Mouse (Mus musculus) cerebellum, postnatal 10 days (tissue): ENCODE data around the gene Chst8.
A peak's percentile ranks its signal among the peaks of the same experiment; 100 is the strongest.

ENCODE experiments used
- DNase-seq, 2 experiments: peaks; one replicate each; pipeline ENCODE4 v3.0.0; 2021; ENCODE audit warnings: mixed read lengths in 2 of 2

Gene Chst8

GRCm38 (mm10) chr7:34749753-34750152 is 62.8 kb downstream of the Chst8 start:
- DNase-seq: peak; percentile 57 to 64

- DNase-seq: no peak
Measured at GRCm38 (mm10) chr7:34748501-34748900, 64.0 kb downstream of the Chst8 start.

DNA sequence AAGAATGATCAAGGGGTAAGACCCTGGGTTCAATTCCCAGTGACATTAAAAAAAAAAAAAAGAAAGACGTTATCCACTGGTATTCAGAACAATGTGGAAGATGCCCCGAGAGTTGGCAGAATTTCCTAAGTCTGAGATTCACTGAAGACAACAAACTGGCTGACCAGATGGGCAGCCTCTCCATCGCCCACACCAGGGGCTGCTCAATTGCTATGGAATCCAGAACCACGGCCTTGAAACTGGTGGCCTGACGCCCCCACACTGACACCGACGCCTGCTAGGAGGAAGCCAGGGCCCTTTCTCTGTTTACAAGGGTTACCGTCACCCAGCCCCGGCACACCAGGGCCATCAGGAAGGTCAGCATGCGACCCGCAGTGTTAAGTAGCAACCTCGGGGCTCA is 64.8 kb downstream of the Chst8 start:
- no peak for DNase-seq

GRCm38 (mm10) chr7:34746586-34746985 is 65.9 kb downstream of the Chst8 start:
- no peak for DNase-seq

DNA sequence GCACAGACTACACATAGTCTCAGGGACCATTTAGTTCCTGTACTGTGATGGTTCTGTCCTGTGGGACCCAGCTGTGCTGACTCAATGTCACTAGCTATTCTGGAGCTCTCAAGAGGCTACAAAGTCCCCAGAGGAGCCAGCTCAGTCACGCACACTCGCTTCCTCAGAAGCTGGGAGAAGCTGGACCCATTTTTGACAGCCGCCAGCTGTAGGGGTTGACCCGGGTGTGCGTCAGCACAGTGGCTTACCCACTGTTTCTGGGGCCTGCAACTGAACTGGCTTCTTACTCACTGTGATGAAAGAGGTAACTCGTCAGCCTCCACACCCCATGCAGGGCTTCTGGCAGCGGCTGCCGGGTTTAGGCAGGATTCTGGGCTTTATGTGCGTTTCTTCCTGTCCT is 66.3 kb downstream of the Chst8 start:
- DNase-seq: peak; percentile 39 to 52

- DNase-seq: no peak
Measured at GRCm38 (mm10) chr7:34745426-34745825, 67.1 kb downstream of the Chst8 start.

DNA sequence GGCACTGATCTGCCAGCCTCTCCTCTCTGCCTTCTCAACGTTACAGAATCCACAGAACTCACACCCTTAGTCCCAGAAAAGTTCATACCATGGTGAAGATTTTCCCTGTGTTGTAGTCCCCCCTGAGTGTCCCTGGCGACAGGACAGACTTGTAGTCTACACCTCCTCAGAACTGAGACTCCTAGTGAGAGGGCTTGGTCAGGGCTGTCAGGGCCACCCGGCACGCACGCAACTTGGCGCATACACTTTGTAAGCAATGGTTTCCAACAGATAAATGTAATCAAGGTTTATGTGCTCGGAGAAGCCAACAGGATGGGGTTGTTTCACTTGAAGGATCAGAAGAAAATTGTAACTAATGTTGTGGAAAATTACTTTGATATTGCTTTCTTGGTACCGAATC is 67.5 kb downstream of the Chst8 start:
- no peak for DNase-seq

DNA sequence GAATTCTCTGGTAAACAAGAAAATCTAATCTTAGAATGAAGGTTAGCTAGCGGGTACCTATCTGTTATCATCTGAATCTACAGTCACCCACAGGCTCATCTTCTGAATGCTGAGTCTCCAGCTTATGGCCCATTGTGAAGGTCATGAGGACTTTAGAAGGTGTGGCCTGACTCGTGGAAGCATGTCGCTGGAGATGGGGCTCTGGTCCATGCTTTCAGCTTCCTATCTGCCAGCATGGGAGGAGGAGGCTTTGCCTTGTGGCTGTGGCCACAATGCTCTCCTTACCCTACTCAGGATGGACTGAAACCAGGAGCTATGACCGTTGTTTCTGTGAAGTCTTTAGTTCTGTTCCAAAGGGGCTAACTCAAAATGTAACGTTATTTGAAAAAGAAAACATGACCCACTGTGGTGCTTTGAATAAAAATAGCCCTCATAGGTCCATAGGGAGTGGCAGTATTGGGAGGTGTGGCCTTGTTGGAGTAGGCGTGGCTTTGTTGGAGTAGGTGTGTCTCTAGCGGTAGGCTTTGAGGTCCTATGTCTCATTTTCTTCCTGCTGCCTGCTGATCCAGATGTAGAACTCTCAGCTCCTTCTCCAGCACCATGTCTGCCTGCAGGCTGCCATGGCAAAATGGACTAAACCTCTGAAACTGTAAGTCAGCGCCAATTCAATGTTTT is 69.0 kb downstream of the Chst8 start:
- DNase-seq: no peak

DNA sequence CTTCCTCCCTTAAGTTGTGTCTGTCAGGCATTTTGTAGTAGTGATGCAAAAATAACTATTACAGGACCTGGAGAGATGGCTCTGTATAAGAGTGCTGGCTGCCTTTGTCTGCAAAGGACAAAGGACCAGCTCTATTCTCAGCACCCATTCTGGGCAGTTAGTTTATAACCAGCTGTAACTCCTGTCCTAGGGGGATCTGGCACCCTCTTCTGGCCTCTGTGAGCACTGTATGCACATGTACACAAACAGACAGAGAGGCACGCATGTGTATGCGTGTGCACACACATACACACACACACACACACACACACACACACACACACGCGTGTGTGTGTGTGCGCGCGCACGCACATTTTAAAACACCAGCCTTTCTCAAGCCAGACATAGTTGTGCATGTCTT is 73.1 kb downstream of the Chst8 start:
- DNase-seq: no peak

DNA sequence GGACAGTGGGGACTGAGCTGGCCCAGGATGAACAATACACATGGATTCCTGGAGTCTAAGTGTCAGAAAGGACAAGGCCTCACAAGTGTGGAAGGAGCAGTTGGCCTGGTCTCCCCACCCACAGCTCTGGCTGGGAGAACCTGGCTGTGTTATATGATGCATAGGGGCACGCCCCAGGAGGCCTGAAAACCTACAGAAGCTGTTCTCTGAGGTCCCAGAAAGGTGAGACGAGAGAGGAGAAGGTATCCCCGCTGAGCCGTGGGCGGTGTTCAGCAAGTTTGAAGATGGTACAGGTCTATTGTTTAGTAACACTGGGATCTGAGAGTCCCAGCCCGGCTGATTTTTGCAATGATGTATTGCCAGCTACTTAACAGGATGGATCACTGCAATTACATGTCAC is 75.3 kb downstream of the Chst8 start:
- no peak for DNase-seq

GRCm38 (mm10) chr7:34734348-34734747 is 78.2 kb downstream of the Chst8 start:
- peak; percentile 36 to 38 for DNase-seq

DNA sequence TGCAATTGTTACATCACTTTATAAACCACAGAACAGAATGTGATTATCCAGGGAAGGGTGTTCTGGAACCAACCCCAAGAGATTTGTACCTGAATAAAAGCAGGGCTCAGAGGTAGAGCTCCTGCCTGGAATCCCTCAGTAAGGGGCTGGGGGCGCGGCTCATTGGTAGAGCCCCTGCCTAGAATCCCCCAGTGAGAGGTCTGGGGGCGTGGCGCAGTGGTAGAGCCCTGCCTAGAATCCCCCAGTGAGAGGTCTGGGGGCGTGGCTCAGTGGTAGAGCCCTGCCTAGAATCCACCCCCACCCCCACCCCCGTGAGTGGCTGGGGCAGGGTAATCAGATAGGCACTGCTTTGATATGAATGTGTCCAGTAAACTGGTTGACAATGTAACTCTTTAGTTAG is 83.6 kb downstream of the Chst8 start:
- DNase-seq: no peak

- no peak for DNase-seq
Measured at GRCm38 (mm10) chr7:34725206-34725605, 87.3 kb downstream of the Chst8 start.

GRCm38 (mm10) chr7:34722551-34723230 is 89.8 kb downstream of the Chst8 start:
- no peak for DNase-seq

DNA sequence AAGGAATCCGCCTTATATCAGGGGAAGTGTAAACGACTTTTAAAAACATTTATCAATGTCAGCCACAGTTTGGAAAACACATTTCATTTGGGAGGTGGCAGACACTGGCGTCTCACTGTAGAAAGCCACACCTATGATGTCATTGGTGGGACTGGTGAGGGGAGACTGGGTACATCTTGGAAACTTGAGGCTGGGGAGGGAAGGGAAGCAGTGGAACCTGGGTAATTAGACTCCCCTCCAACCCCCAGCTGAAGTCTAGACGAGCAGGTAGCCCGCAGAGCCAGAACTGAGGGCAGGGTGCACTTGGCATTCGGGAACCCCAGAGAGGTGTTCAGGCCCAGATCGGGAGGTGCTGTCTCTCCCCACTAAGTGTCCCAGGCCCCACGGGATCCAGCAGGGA is 90.4 kb downstream of the Chst8 start:
- no peak for DNase-seq

DNA sequence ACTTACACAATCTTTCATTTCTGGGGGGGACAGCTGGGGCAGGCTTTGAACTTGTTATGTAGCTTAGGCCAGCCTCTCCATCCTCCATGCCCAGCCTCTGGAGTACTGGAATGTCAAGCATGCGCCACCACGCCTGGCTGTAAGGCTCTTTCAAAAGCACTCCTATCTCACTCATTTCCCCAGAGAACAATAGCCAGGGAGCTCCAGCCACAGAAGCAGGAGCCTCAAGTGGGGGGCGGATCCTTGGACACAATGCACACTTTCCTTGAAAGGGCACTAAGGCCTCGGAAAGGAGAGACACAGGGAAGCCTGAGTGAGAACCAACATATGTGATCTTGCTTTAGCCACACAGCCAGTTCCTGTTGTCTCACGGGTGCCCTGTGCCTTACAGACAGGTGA is 90.9 kb downstream of the Chst8 start:
- DNase-seq: no peak

DNA sequence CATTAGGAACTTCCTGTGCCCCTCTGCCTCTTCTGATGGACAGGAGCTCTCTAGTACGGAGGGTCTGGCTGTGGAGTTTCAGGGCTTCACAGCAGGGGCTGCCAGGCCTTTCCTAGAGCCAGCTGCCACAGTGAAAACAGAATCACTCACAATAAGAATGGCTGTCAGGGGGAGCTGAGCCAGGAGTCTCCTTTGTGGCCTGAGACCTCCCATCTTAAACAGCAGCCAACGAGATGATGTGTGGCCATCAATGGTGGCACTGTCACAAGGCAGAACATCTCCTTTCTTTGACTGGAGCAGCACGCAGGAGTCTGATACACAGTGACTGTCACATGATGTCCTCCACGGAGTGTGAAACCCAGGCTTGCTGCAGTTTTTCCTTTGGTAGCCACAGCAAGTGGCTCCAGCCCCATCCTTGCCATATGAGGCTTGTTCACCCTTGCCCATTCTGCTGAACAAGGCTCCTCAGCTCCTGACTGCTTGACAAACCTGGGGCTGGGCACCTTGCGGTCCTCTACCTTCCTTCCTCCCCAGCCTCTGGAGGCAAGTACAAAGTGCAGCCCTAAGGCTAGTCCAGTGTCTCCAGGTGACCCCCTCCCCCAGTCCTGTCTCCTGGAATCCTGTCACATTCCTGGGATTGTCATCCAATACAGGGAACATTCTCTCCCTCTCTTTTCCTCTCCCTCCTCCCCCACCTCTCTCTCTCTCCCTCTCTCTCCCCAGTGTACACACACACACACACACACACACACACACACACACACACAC is 91.4 kb downstream of the Chst8 start:
- DNase-seq: peak in 1 of 2 experiments; percentile 42

DNA sequence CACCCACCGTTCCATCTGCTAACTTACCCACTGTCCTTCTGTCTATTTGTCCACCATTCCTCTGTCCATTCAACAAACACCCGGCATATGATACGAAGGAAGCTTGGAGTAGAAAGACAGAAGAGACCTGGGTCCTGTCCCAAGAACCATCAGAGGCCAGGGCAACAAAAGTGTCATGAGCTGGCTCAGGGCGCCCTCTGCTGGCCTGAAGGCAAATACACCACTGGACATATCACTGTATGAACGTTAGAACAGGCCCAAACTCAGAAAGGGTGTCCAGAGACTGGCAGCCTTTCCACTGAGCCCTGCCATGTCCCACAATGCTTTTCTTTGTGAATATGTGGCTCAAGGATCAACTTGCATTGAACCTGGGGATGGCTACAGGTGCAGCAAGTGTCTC is 92.9 kb downstream of the Chst8 start:
- DNase-seq: peak; percentile 86 to 87

DNA sequence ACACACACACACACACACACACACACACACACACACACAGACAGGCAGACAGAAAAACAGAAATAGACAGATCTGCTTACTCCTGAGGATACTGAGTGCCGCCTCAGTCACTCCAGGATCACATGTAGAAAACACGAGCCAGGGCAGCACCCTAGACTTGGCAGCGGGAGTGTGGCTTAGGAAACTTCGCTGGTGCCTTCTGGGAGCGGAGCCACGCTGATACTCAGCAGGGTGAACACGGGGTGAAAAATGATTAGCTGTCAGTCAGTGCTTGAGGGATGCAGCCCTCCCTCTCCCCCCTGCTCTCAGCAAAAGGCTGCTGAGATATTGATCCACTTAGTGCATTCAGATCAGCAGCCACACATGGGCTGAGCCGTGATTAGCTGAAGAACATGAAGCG is 93.9 kb downstream of the Chst8 start:
- no peak for DNase-seq

- DNase-seq: peak in 1 of 2 experiments; percentile 28
Measured at GRCm38 (mm10) chr7:34717161-34717810, 95.2 kb downstream of the Chst8 start.

DNA sequence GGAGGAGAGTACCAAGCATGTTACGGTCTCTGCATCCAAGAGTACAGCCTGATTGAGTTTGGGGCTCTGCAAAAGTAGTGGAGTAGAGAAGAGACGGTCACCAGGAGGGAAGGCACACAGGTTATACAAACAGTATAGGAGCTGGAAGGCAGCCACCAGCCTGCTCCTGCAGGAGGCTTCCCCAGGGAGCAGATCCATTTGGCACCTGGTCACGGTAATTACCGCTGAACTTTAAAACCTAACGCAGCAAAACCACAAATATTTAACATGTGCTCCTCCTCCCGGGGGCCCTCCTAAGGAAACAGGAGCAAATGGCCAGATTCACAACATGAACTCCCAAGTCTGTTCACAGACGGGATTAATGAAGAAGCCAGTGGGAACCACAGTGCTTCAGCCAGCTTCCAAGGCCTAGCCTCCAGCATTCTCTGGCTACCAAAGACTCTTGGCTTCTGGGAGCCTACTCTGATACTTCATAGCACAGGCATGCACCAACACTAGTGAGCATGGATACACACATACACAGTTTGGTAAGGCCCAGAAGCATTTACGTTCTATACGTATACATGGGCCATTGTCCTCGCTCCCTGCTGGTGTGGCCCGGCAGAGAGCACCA is 97.6 kb downstream of the Chst8 start:
- peak in 1 of 2 experiments; percentile 47 for DNase-seq

- peak; percentile 92 to 94 for DNase-seq
Measured at GRCm38 (mm10) chr7:34709111-34709510, 103.4 kb downstream of the Chst8 start.

DNA sequence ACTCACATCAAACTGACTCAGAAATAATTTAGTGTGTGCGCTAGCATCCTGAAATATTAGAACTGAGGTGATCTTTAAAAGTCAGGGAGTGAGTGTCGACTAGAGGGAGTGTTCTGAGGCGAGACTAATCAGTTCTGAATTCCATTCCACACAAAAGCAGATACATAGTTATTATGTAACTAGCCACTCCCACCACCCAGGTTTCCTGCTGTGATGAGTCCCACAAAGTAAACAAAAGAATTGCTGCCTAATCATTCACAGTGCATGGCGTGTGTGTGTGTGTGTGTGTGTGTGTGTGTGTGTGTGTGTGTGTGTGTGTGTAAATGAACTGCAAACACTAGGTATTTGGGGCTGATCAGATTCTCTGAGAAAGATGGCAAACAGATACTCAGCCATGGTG is 108.1 kb downstream of the Chst8 start:
- DNase-seq: no peak
